Mouse (Mus musculus) midbrain, embryonic 13.5 days (tissue): ENCODE results near the gene Itm2b. TPM values are rescaled to one million over a fixed set of nuclear protein-coding genes. Genes with fewer than 3 reads are reported as not detected.

Experiments
- ATAC-seq: fragments of 200-750 bp; cut with Nextera tagmentation; 2 replicates; pipeline ENCODE4 v1.8.0; 2017; ENCODE audit warnings: mild to moderate bottlenecking, moderate TSS enrichment, moderate library complexity
- H3K27ac ChIP-seq: fragments of 300-500 bp; sonication (generic); 2 replicates; pipeline ENCODE4 v1.5.1; 2015; ENCODE audit warnings: inconsistent platforms, mild to moderate bottlenecking, moderate library complexity
- H3K27me3 ChIP-seq: fragments of 300-500 bp; sonication (generic); 2 replicates; pipeline ENCODE4 v1.6.1; 2015; ENCODE audit warnings: mild to moderate bottlenecking, inconsistent platforms
- H3K36me3 ChIP-seq: fragments of 300-500 bp; sonication (generic); 2 replicates; pipeline ENCODE4 v1.6.1; 2015; ENCODE audit warnings: mild to moderate bottlenecking, inconsistent platforms
- H3K4me1 ChIP-seq: fragments of 300-500 bp; sonication (generic); replicated peaks from 2 replicates; pipeline ENCODE4 v1.6.1; 2015; ENCODE audit warnings: inconsistent platforms
- H3K4me2 ChIP-seq: fragments of 300-500 bp; sonication (generic); replicated peaks from 2 replicates; pipeline ENCODE4 v1.6.1; 2015; ENCODE audit warnings: moderate library complexity, mild to moderate bottlenecking, inconsistent platforms
- H3K4me3 ChIP-seq: fragments of 300-500 bp; sonication (generic); replicated peaks from 2 replicates; pipeline ENCODE4 v1.5.1; 2015; ENCODE audit warnings: mild to moderate bottlenecking, inconsistent platforms
- H3K9ac ChIP-seq: fragments of 300-500 bp; sonication (generic); replicated peaks from 2 replicates; pipeline ENCODE4 v1.6.1; 2015; ENCODE audit warnings: mild to moderate bottlenecking, inconsistent platforms
- H3K9me3 ChIP-seq: fragments of 300-500 bp; sonication (generic); 2 replicates; pipeline ENCODE4 v1.6.1; 2016; ENCODE audit warnings: mild to moderate bottlenecking, inconsistent platforms
- WGBS: fragments of 180-500 bp; shearing (Covaris S2); methylation state at CpG from one replicate; pipeline ENCODE4 v1.1.7; 2015; 5-methylcytosine and 5-hydroxymethylcytosine counted together
- polyA plus RNA-seq: library from polyadenylated mRNA; unstranded; fragments of >200 nt; fragmentation: Nextera tagmentation; extraction: Ambion mirVana; gene quantifications from 2 replicates; pipeline ENCODE4 v1.2.1, GENCODE M21; 2015

Itm2b gene
- polyA plus RNA-seq, 1 experiment from 2014 or later = 449 TPM

DNA sequence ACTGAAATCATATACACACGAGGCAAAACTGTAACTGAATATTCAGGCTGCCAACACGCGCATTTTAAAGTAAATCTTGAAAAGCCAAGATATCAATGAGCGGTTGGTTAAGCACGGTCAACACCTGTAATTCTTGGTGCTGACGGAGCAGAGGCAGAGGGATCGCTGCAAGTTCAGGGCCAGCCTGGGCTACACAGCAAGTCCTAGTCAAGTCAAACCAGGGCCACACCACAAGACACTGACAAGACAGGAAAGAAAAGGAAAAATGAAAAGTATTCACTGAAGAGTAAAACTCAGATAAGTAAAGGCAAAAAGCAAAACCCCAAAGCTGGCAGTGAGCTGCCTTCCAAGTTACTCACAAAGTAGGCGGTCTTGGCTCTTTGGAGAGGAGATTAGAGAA is 9.6 kb downstream of the Itm2b start:
- WGBS = 90% methylated on average over 8 of the region's 8 CpGs
- H3K9me3 ChIP-seq = no peaks in the 10 kb centered on the region
- H3K4me3 ChIP-seq = no peak overlapping the region
- H3K36me3 ChIP-seq = peaks cover 10% of the 10 kb centered on the region; the same call in 1 of the 2 replicates
- H3K27ac ChIP-seq = no peak overlapping the region
- H3K9ac ChIP-seq = no peak overlapping the region
- H3K27me3 ChIP-seq = no peaks in the 10 kb centered on the region
- H3K4me1 ChIP-seq = peaks cover 17% of the 10 kb centered on the region; the same call in 1 of the 2 replicates
- H3K4me2 ChIP-seq = no peak overlapping the region
- no peak for ATAC-seq

DNA sequence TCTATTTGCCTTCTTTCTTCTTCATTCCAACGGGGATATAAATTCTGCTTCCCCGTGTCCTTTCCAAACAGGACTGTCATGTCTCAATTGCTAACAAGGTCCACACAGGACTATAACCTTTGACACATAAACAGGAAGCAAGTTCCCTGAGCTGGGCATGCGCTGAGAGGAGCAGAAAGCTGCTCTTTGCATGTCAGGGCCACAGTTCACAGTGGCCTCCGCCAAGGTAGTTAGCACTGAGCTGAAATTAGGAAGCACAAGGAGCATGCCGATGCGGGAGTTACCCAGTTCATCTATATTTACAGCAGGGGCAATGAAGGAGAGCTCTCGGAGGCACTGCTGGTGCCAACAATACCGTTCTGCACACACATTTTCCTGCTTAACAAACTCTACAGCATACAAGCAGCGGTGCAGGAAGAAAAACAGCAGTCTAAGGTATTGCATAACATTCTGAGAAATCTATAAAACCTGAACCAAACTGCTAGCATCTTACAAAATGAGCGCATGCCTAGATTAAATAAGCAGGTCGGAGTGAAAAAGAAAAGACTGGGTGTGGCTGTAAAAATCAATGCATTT is 10.7 kb downstream of the Itm2b start:
- Histone ChIP-seq H3K4me2 (no peak overlapping the region), H3K36me3 (peaks cover 10% of the 10 kb centered on the region; the same call in 1 of the 2 replicates), H3K27me3 (no peaks in the 10 kb centered on the region), H3K27ac (no peak overlapping the region), H3K4me3 (no peak overlapping the region), H3K9me3 (no peaks in the 10 kb centered on the region), H3K9ac (no peak overlapping the region), H3K4me1 (peaks cover 17% of the 10 kb centered on the region; the same call in 1 of the 2 replicates)
- ATAC-seq = no peak
- 76% methylated on average over 11 of the region's 11 CpGs for WGBS

GRCm38 (mm10) chr14:73373606-73374005 is 11.5 kb downstream of the Itm2b start:
- Histone ChIP-seq H3K4me1 (peaks cover 17% of the 10 kb centered on the region; the same call in 1 of the 2 replicates), H3K36me3 (peaks cover 6% of the 10 kb centered on the region; the same call in 1 of the 2 replicates), H3K4me3 (no peak overlapping the region), H3K27me3 (no peaks in the 10 kb centered on the region), H3K27ac (no peak overlapping the region), H3K9me3 (no peaks in the 10 kb centered on the region), H3K4me2 (no peak overlapping the region), H3K9ac (no peak overlapping the region)
- 86% methylated on average over 8 of the region's 8 CpGs for WGBS
- no peak for ATAC-seq

- WGBS = 80% methylated on average over 4 of the region's 4 CpGs
- Histone ChIP-seq H3K4me1 (peaks cover 17% of the 10 kb centered on the region; the same call in 1 of the 2 replicates), H3K27ac (no peak overlapping the region)
Measured at GRCm38 (mm10) chr14:73372990-73373389, 12.1 kb downstream of the Itm2b start.

GRCm38 (mm10) chr14:73371577-73371976 is 13.5 kb downstream of the Itm2b start:
- no peak for ATAC-seq

More at GRCm38 (mm10) chr14:73372990-73373389, 12.1 kb downstream of the Itm2b start:
- H3K4me3 ChIP-seq = no peak overlapping the region
- no peak overlapping the region for H3K9ac ChIP-seq
- H3K36me3 ChIP-seq = peaks cover 9% of the 10 kb centered on the region
- no peak for ATAC-seq
- H3K4me2 ChIP-seq = no peak overlapping the region
- no peaks in the 10 kb centered on the region for H3K27me3 ChIP-seq
- H3K9me3 ChIP-seq = no peaks in the 10 kb centered on the region

GRCm38 (mm10) chr14:73370695-73371372 is 14.3 kb downstream of the Itm2b start:
- ATAC-seq = no peak
- H3K27me3 ChIP-seq = no peaks in the 10 kb centered on the region
- H3K36me3 ChIP-seq = peaks cover 30% of the 10 kb centered on the region
- no peak overlapping the region for H3K4me2 ChIP-seq
- 0 out of 2 replicates have a peak, but pooled peaks cover 17% of the 10 kb centered on the region for H3K4me1 ChIP-seq
- 85% methylated on average over 23 of the region's 23 CpGs for WGBS
- no peak overlapping the region for H3K9ac ChIP-seq
- H3K9me3 ChIP-seq = no peaks in the 10 kb centered on the region
- no peak overlapping the region for H3K4me3 ChIP-seq
- no peak overlapping the region for H3K27ac ChIP-seq

More at GRCm38 (mm10) chr14:73371577-73371976, 13.5 kb downstream of the Itm2b start:
- 0 out of 2 replicates have a peak, but pooled peaks cover 17% of the 10 kb centered on the region for H3K4me1 ChIP-seq
- no peak overlapping the region for H3K27ac ChIP-seq
- H3K9me3 ChIP-seq = no peaks in the 10 kb centered on the region
- no peak overlapping the region for H3K9ac ChIP-seq
- H3K4me3 ChIP-seq = no peak overlapping the region
- 95% methylated on average over 4 of the region's 4 CpGs for WGBS
- H3K4me2 ChIP-seq = no peak overlapping the region
- peaks cover 23% of the 10 kb centered on the region for H3K36me3 ChIP-seq
- no peaks in the 10 kb centered on the region for H3K27me3 ChIP-seq

- Histone ChIP-seq H3K27ac (no peak overlapping the region), H3K4me1 (0 out of 2 replicates have a peak, but pooled peaks cover 17% of the 10 kb centered on the region), H3K9me3 (no peaks in the 10 kb centered on the region), H3K27me3 (no peaks in the 10 kb centered on the region), H3K36me3 (peaks cover 37% of the 10 kb centered on the region), H3K4me3 (no peak overlapping the region), H3K9ac (no peak overlapping the region), H3K4me2 (no peak overlapping the region)
- 85% methylated on average over 11 of the region's 11 CpGs for WGBS
- no peak for ATAC-seq
Measured at GRCm38 (mm10) chr14:73370078-73370670, 14.9 kb downstream of the Itm2b start.

GRCm38 (mm10) chr14:73369634-73370033 is 15.5 kb downstream of the Itm2b start:
- Histone ChIP-seq H3K27ac (no peak overlapping the region), H3K4me3 (no peak overlapping the region), H3K9me3 (no peaks in the 10 kb centered on the region), H3K27me3 (no peaks in the 10 kb centered on the region), H3K36me3 (peaks cover 42% of the 10 kb centered on the region), H3K9ac (no peak overlapping the region), H3K4me1 (0 out of 2 replicates have a peak, but pooled peaks cover 13% of the 10 kb centered on the region), H3K4me2 (no peak overlapping the region)
- ATAC-seq = no peak
- WGBS = 92% methylated on average over 4 of the region's 4 CpGs

GRCm38 (mm10) chr14:73368966-73369365 is 16.1 kb downstream of the Itm2b start:
- 0 out of 2 replicates have a peak, but pooled peaks cover 8% of the 10 kb centered on the region for H3K4me1 ChIP-seq
- no peak overlapping the region for H3K27ac ChIP-seq
- H3K27me3 ChIP-seq = no peaks in the 10 kb centered on the region
- WGBS = 95% methylated on average over 13 of the region's 13 CpGs
- H3K36me3 ChIP-seq = peaks cover 49% of the 10 kb centered on the region
- H3K4me2 ChIP-seq = no peak overlapping the region
- no peak overlapping the region for H3K9ac ChIP-seq
- no peak for ATAC-seq
- no peaks in the 10 kb centered on the region for H3K9me3 ChIP-seq
- no peak overlapping the region for H3K4me3 ChIP-seq

GRCm38 (mm10) chr14:73368221-73368620 is 16.9 kb downstream of the Itm2b start:
- no peaks in the 10 kb centered on the region for H3K9me3 ChIP-seq
- H3K27ac ChIP-seq = no peak overlapping the region
- no peak for ATAC-seq
- WGBS = 96% methylated on average over 13 of the region's 13 CpGs
- H3K4me3 ChIP-seq = no peak overlapping the region
- no peak overlapping the region for H3K4me2 ChIP-seq
- 0 out of 2 replicates have a peak, but pooled peaks cover 8% of the 10 kb centered on the region for H3K4me1 ChIP-seq
- no peak overlapping the region for H3K9ac ChIP-seq
- H3K27me3 ChIP-seq = no peaks in the 10 kb centered on the region
- H3K36me3 ChIP-seq = peaks cover 57% of the 10 kb centered on the region

- no peak overlapping the region for H3K4me3 ChIP-seq
- WGBS = 87% methylated on average over 11 of the region's 11 CpGs
- no peak overlapping the region for H3K27ac ChIP-seq
- H3K4me2 ChIP-seq = no peak overlapping the region
- no peaks in the 10 kb centered on the region for H3K4me1 ChIP-seq
- H3K9ac ChIP-seq = no peak overlapping the region
- H3K9me3 ChIP-seq = no peaks in the 10 kb centered on the region
- H3K36me3 ChIP-seq = peaks cover 73% of the 10 kb centered on the region
- no peaks in the 10 kb centered on the region for H3K27me3 ChIP-seq
- ATAC-seq = no peak
Measured at GRCm38 (mm10) chr14:73366278-73366677, 18.8 kb downstream of the Itm2b start.

GRCm38 (mm10) chr14:73363782-73364181 is 21.3 kb downstream of the Itm2b start:
- Histone ChIP-seq H3K9me3 (no peaks in the 10 kb centered on the region), H3K27me3 (no peaks in the 10 kb centered on the region), H3K4me1 (no peaks in the 10 kb centered on the region), H3K27ac (no peak overlapping the region), H3K4me2 (no peak overlapping the region), H3K4me3 (no peak overlapping the region), H3K36me3 (peaks cover 92% of the 10 kb centered on the region), H3K9ac (no peak overlapping the region)
- ATAC-seq = no peak
- 95% methylated on average over 11 of the region's 11 CpGs for WGBS
